Mouse (Mus musculus) heart, adult 2 months (tissue): ENCODE measurements at regions not wholly inside any gene's neighbourhood (a gene's known extent, or its start where the extent isn't known, plus 50 kb on each side); places are given as distances from the start of the nearest gene placed in this dataset.

Experiments used
- CTCF ChIP-seq: fragments of 200-600 bp; IDR thresholded peaks from 2 replicates; pipeline ENCODE4 v1.8.1; 2022; ENCODE audit warnings: antibody characterized with exemption, mild to moderate bottlenecking, moderate library complexity
- EP300 ChIP-seq: fragments of 200-500 bp; IDR thresholded peaks from 2 replicates; pipeline ENCODE4 v1.6.1; 2011; ENCODE audit warnings: low read depth, low read length, control low read depth; ENCODE audit not compliant: insufficient read depth

DNA sequence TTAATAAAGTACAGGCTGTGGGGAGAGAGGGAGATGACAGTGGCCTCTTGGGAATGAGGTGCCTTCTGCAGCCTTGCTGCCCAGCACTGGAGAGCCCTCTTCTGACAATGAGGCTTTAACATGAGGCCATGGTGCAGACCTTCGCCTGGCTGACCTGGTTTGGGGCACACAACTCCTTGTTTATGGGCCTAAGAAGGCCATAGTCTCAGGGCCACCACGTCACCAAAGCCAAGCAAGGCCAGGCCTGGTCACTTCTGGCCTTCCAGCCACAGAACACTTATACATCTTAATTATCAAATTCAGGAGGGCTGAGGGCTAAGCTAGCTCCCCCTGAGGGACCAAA lies 70.7 kb upstream of the Ptpn1 start:
- no peak for TF ChIP-seq CTCF
- no peak for TF ChIP-seq EP300
